In the genomic region with DNA sequence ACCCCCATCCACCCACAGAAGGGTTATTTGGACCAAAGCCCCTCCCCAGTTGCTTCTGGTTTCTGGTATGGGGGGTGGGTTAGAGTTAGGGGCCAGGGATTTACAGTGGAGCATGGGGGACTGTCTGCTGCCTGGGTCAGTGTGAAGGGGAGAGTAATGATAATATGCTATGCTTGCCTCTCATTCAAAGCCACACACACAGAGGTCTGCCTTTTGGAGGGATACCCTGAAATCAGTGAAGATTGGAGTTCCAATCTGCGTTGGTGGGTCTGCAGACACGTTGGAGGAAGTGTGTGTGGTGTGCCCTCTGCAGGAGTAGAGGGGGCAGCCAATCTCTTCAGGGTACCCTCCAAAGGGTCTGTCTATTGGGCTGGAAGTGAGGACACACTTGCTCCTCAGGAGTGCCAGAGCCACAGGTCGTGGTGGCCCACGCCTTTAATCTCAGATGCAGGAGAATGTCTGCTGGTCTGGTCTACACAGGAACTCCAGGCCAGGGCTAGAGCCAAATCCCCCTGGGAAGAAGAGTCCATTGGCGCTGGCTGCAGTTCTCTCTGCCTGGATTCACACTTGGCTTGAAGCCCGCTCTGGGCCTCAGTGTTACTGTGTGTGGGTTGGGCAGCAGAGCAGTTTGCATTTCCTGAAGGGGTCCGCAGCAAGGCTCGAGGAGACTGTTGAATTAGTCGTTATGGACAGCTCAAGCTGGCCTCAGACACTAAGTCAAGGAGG, we compare ENCODE assay signal across 8 mouse cellular contexts. TPM values are rescaled to one million over a fixed set of nuclear protein-coding genes. Genes with fewer than 3 reads are reported as not detected.
A peak's percentile ranks its signal among the peaks of the same experiment; 100 is the strongest.
DNase-seq lines count a peak whose midpoint lies in the region; ATAC-seq lines count a peak whose summit lies in the region.

No protein-coding gene starts in this region.

- H3K27me3 ChIP-seq in lung, embryonic 15.5 days: peaks cover 25% of the 10 kb centered on the region
- H3K27me3 ChIP-seq in embryonic facial prominence, embryonic 13.5 days: peaks cover 20% of the 10 kb centered on the region; the same call in 1 of the 2 replicates
- H3K27me3 ChIP-seq in intestine, embryonic 16.5 days (replicated peaks; ENCODE audit: control insufficient read depth, insufficient read depth, low read length): peaks cover 25% of the 10 kb centered on the region
- H3K27me3 ChIP-seq in neural tube, embryonic 14.5 days (ENCODE audit: control insufficient read depth, insufficient read depth, low read length): no peaks in the 10 kb centered on the region

- DNase-seq in lung, adult 18-20 months: no peak
- no peak for DNase-seq in layer of hippocampus, postnatal 14 days (ENCODE audit: low spot score in 2 of 2)
- no peak for DNase-seq in kidney, adult 18-20 months
- DNase-seq in urinary bladder, postnatal 10 days (ENCODE audit: low spot score): no peak

- no peak for ATAC-seq in lung, embryonic 15.5 days (ENCODE audit: borderline replicate concordance, extremely low read depth, low FRiP score, low TSS enrichment)
- no peak for ATAC-seq in embryonic facial prominence, embryonic 13.5 days (ENCODE audit: insufficient number of reproducible peaks, insufficient read depth, low FRiP score, low TSS enrichment, low read depth)
- ATAC-seq in intestine, embryonic 16.5 days: no peak
- no peak for ATAC-seq in neural tube, embryonic 14.5 days (ENCODE audit: low read depth)

- peak overlapping the region; percentile 36 for H3K9ac ChIP-seq in lung, embryonic 15.5 days
- H3K9ac ChIP-seq in embryonic facial prominence, embryonic 13.5 days: peak overlapping the region; percentile 76
- peak overlapping the region; percentile 64 for H3K9ac ChIP-seq in intestine, embryonic 16.5 days (ENCODE audit: low read depth, low read length)
- peak overlapping the region; percentile 85 for H3K9ac ChIP-seq in neural tube, embryonic 14.5 days (replicated peaks; ENCODE audit: low read depth, low read length)

- 26% methylated on average over 9 of the region's 9 CpGs for WGBS in lung, embryonic 15.5 days
- 26% methylated on average over 9 of the region's 9 CpGs for WGBS in embryonic facial prominence, embryonic 13.5 days
- WGBS in intestine, embryonic 16.5 days: 46% methylated on average over 9 of the region's 9 CpGs
- 11% methylated on average over 9 of the region's 9 CpGs for WGBS in neural tube, embryonic 14.5 days

- H3K4me1 ChIP-seq in lung, embryonic 15.5 days: peaks cover 59% of the 10 kb centered on the region
- peaks cover 61% of the 10 kb centered on the region for H3K4me1 ChIP-seq in embryonic facial prominence, embryonic 13.5 days
- peaks cover 36% of the 10 kb centered on the region for H3K4me1 ChIP-seq in intestine, embryonic 16.5 days (ENCODE audit: control insufficient read depth, insufficient read depth, low read length)
- H3K4me1 ChIP-seq in neural tube, embryonic 14.5 days (ENCODE audit: control insufficient read depth, insufficient read depth, low read length): peaks cover 33% of the 10 kb centered on the region

- H3K4me2 ChIP-seq in lung, embryonic 15.5 days: peak overlapping the region; percentile 89
- H3K4me2 ChIP-seq in embryonic facial prominence, embryonic 13.5 days: peak overlapping the region; percentile 97
- peak overlapping the region; percentile 93 for H3K4me2 ChIP-seq in intestine, embryonic 16.5 days (ENCODE audit: low read depth, low read length)
- H3K4me2 ChIP-seq in neural tube, embryonic 14.5 days (ENCODE audit: low read depth, low read length): peak overlapping the region; percentile 95

- H3K4me3 ChIP-seq in lung, embryonic 15.5 days: peak overlapping the region; percentile 49
- H3K4me3 ChIP-seq in embryonic facial prominence, embryonic 13.5 days: peak overlapping the region; percentile 62
- H3K4me3 ChIP-seq in intestine, embryonic 16.5 days (ENCODE audit: low read length): peak overlapping the region; percentile 57
- H3K4me3 ChIP-seq in neural tube, embryonic 14.5 days (ENCODE audit: low read depth, low read length): peak overlapping the region; percentile 72

- no peak overlapping the region for H3K27ac ChIP-seq in lung, embryonic 15.5 days
- no peak overlapping the region for H3K27ac ChIP-seq in embryonic facial prominence, embryonic 13.5 days
- H3K27ac ChIP-seq in intestine, embryonic 16.5 days (ENCODE audit: low read length): no peak overlapping the region
- peak overlapping the region; percentile 85 for H3K27ac ChIP-seq in neural tube, embryonic 14.5 days (ENCODE audit: low read depth, low read length)

- H3K9me3 ChIP-seq in lung, embryonic 15.5 days: no peaks in the 10 kb centered on the region
- H3K9me3 ChIP-seq in embryonic facial prominence, embryonic 13.5 days: no peaks in the 10 kb centered on the region
- no peaks in the 10 kb centered on the region for H3K9me3 ChIP-seq in intestine, embryonic 16.5 days (ENCODE audit: control insufficient read depth, low read length)
- no peaks in the 10 kb centered on the region for H3K9me3 ChIP-seq in neural tube, embryonic 14.5 days (ENCODE audit: control insufficient read depth, low read length)

- no peaks in the 10 kb centered on the region for H3K36me3 ChIP-seq in lung, embryonic 15.5 days
- H3K36me3 ChIP-seq in embryonic facial prominence, embryonic 13.5 days: no peaks in the 10 kb centered on the region
- no peaks in the 10 kb centered on the region for H3K36me3 ChIP-seq in intestine, embryonic 16.5 days (ENCODE audit: control insufficient read depth, insufficient read depth, low read length)
- H3K36me3 ChIP-seq in neural tube, embryonic 14.5 days (ENCODE audit: control insufficient read depth, insufficient read depth, low read length): no peaks in the 10 kb centered on the region

RNA-seq across cellular contexts. Expression of a gene that starts 1.7 kb away (rescaled TPM):
- 12.8 and 13.7 TPM in 2 replicates for polyA plus RNA-seq in lung, embryonic 15.5 days (2015; fragmentation: Nextera tagmentation; extraction: Ambion mirVana)
- 28.4 and 29.9 TPM in 2 replicates for polyA plus RNA-seq in embryonic facial prominence, embryonic 13.5 days (2015; fragmentation: Nextera tagmentation; extraction: Ambion mirVana)
- 6.2 and 6.8 TPM in 2 replicates for polyA plus RNA-seq in intestine, embryonic 16.5 days (2015; fragmentation: Nextera tagmentation; extraction: Ambion mirVana)
- 190 and 228 TPM in 2 replicates for polyA plus RNA-seq in neural tube, embryonic 14.5 days (2014; fragmentation: Nextera tagmentation; extraction: Ambion mirVana)
- 100 to 1,000 TPM in 1 of 2 experiments, 10 to 100 TPM in 1; 96.1 to 111 TPM for total RNA-seq in layer of hippocampus, postnatal 14 days (2021)

RNA-seq across cellular contexts. Expression of a gene that starts 16.3 kb away (rescaled TPM):
- polyA plus RNA-seq in lung, embryonic 15.5 days (2015; fragmentation: Nextera tagmentation; extraction: Ambion mirVana): 148 and 159 TPM in 2 replicates
- polyA plus RNA-seq in embryonic facial prominence, embryonic 13.5 days (2015; fragmentation: Nextera tagmentation; extraction: Ambion mirVana): 10.1 and 10.5 TPM in 2 replicates
- polyA plus RNA-seq in intestine, embryonic 16.5 days (2015; fragmentation: Nextera tagmentation; extraction: Ambion mirVana): 40.8 and 45.2 TPM in 2 replicates
- 1.8 and 3.6 TPM in 2 replicates for polyA plus RNA-seq in neural tube, embryonic 14.5 days (2014; fragmentation: Nextera tagmentation; extraction: Ambion mirVana)
- 10 to 100 TPM; 10.8 to 11.0 TPM for total RNA-seq in layer of hippocampus, postnatal 14 days (2021)

RNA-seq across cellular contexts. Expression of a gene that starts 23.7 kb away (rescaled TPM):
- 325 and 332 TPM in 2 replicates for polyA plus RNA-seq in lung, embryonic 15.5 days (2015; fragmentation: Nextera tagmentation; extraction: Ambion mirVana)
- 118 and 127 TPM in 2 replicates for polyA plus RNA-seq in embryonic facial prominence, embryonic 13.5 days (2015; fragmentation: Nextera tagmentation; extraction: Ambion mirVana)
- 626 and 672 TPM in 2 replicates for polyA plus RNA-seq in intestine, embryonic 16.5 days (2015; fragmentation: Nextera tagmentation; extraction: Ambion mirVana)
- polyA plus RNA-seq in neural tube, embryonic 14.5 days (2014; fragmentation: Nextera tagmentation; extraction: Ambion mirVana): 46.9 and 62.4 TPM in 2 replicates
- 10 to 100 TPM; 16.0 to 27.0 TPM for total RNA-seq in layer of hippocampus, postnatal 14 days (2021)

RNA-seq across cellular contexts. Expression of a gene that starts 57.2 kb away (rescaled TPM):
- 13.1 and 14.4 TPM in 2 replicates for polyA plus RNA-seq in lung, embryonic 15.5 days (2015; fragmentation: Nextera tagmentation; extraction: Ambion mirVana)
- 2.2 and 4.4 TPM in 2 replicates for polyA plus RNA-seq in embryonic facial prominence, embryonic 13.5 days (2015; fragmentation: Nextera tagmentation; extraction: Ambion mirVana)
- polyA plus RNA-seq in intestine, embryonic 16.5 days (2015; fragmentation: Nextera tagmentation; extraction: Ambion mirVana): 261 and 264 TPM in 2 replicates
- 0.50 and 0.75 TPM in 2 replicates for polyA plus RNA-seq in neural tube, embryonic 14.5 days (2014; fragmentation: Nextera tagmentation; extraction: Ambion mirVana)
- not detected for total RNA-seq in layer of hippocampus, postnatal 14 days (2021)
